Mouse (Mus musculus): ENCODE results near the gene Slain2.

The Slain2 gene

GRCm38 (mm10) chr5:72948136-72948535, 34.0 kb downstream of the Slain2 start:
- in situ Hi-C loops (cut with MboI, MseI) = no loop called here

- in situ Hi-C loops (cut with MboI, MseI) = no loop called here
Measured at GRCm38 (mm10) chr5:72950252-72950651, 36.1 kb downstream of the Slain2 start.

GRCm38 (mm10) chr5:72953996-72954604, 40.0 kb downstream of the Slain2 start:
- in situ Hi-C loops (cut with MboI, MseI) = no loop called here

- in situ Hi-C loops (cut with MboI, MseI) = no loop called here
Measured at GRCm38 (mm10) chr5:72957281-72957680, 43.2 kb downstream of the Slain2 start.

- in situ Hi-C loops (cut with MboI, MseI) = no loop called here
Measured at GRCm38 (mm10) chr5:72960096-72960495, 46.0 kb downstream of the Slain2 start.

DNA sequence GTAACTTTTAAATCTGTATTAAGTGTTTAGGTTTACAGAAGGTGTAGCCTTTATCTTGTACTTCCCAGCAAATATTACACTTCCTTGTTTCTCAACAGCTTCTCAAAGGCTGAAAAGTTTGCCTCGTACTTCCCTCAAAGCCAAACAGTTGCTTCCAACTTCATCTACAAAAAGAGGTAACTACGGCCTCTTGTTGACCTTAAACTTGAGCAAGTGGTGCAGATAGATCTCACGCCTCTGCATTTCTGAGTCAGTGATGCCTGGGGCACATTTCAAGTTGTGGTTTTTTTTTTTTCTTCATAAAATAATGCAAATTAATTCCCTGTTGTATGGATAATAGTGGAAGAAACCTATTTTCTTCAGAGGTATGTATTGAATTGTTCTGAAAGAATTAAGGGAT, 51.6 kb downstream of the Slain2 start:
- in situ Hi-C loops (cut with MboI, MseI) = no loop called here

GRCm38 (mm10) chr5:72972435-72972834, 58.3 kb downstream of the Slain2 start:
- in situ Hi-C loops (cut with MboI, MseI) = loop anchor here (5.0 kb wide), 1 partner anchor 65 kb away; no protein-coding TSS in a partner anchor

GRCm38 (mm10) chr5:72972934-72973333, 58.8 kb downstream of the Slain2 start:
- in situ Hi-C loops (cut with MboI, MseI) = loop anchor here (5.0 kb wide), 1 partner anchor 66 kb away; no protein-coding TSS in a partner anchor

DNA sequence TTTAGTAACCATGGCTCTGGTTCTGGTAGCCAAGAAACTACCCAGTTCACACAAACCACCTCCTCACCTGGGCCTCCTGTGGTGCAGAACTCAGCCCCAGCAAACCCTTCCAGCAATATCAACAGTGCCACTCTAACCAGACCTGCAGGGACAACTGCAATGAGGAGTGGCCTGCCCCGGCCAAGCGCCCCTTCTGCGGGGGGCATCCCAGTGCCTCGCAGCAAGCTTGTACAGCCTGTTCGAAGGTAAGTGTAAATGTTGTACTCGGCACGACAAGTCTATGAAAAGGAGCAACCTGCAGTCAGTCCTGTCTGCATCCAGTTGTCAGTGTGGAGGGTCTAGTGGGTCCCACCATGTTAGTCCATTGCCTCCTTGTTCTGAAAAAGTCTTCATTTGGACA, 60.5 kb downstream of the Slain2 start, which contains the start of gene Gm10135:
Gene Gm10135, minus strand, starts transcription at position 101 of the 400 bp plus-strand sequence.
- in situ Hi-C loops (cut with MboI, MseI) = loop anchor here (5.0 kb wide), 1 partner anchor 67 kb away; no protein-coding TSS in a partner anchor

DNA sequence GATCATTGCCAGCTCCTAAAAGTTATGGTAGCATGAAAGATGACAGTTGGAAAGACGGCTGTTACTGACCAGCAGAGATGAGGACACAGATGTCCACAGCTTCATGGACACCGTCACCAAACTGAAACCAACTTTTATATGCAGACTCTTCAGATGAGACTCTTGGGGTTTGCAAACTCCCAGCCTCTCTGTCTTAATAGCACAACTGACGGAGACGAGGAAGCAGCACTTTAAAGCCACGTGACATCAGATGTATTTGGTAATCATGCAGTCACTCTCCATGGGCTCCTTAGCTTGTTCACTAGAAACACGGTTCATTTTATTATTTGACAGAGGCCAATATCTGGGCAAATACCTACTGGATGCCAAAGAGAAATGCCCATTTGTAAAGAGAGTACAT, 61.9 kb downstream of the Slain2 start:
- in situ Hi-C loops (cut with MboI, MseI) = no loop called here

DNA sequence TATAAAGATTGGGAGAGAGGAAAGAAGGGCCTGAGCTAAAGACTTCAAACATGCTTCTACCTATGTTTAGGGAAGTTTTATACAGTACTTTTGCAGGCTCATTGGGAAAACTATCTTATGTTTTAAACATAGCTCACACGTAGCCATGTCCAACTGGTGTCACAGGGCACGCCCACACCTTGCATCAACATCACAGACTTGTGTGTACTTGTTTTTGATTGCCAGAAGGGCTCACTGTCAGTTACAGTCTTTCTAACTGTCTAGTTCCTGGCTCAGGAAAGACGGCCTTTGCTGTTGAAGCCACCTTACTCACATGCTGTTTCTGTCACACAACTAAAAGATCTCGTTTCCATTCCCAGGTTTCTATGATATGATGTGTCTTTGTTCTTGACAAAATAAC, 62.4 kb downstream of the Slain2 start:
- in situ Hi-C loops (cut with MboI, MseI) = no loop called here

DNA sequence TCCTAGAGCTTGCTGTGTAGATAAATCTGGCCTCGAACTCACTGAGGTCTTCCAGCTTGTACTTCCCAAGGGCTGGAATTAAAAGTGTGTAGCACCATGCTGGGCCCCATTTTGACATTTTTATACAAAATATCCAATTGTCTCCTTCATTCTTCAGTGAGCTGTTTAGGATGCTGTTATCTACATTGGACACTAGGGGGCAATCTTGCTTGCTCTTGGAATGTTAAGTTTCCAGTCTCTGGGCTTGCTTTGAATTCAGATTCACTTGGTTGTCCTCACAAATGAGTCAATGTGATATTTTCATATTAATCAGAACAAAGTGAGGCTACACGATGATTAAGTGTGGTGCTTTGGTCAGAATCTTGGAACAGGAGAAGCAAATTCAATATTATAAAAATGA, 70.0 kb downstream of the Slain2 start:
- in situ Hi-C loops (cut with MboI, MseI) = loop anchor here (10.0 kb wide), 1 partner anchor 91 kb away; no protein-coding TSS in a partner anchor

GRCm38 (mm10) chr5:72987786-72988185, 73.7 kb downstream of the Slain2 start:
- in situ Hi-C loops (cut with MboI, MseI) = loop anchor here (5.0 to 10.0 kb wide), 2 partner anchors 60 to 87 kb away; no protein-coding TSS in a partner anchor

DNA sequence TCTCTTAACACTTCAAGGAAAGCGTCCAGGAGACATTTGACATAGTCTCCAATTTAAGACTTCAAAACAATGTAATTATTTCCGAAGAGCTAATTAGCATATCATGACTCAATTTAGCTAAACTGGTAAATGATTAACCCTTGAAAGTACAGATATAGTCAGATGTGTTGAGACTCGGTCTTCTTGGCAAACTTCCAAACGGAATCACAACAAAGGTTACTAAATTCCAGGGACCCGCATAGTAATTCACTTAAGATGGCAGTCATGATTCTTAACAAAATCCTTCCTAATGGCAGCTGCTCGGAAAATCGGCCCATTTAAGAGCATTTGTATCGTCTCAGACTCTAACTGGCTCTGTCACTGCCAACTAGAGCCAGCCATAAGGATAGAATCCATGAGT, 75.7 kb downstream of the Slain2 start:
- in situ Hi-C loops (cut with MboI, MseI) = loop anchor here (5.0 to 10.0 kb wide), 2 partner anchors 58 to 85 kb away; no protein-coding TSS in a partner anchor

DNA sequence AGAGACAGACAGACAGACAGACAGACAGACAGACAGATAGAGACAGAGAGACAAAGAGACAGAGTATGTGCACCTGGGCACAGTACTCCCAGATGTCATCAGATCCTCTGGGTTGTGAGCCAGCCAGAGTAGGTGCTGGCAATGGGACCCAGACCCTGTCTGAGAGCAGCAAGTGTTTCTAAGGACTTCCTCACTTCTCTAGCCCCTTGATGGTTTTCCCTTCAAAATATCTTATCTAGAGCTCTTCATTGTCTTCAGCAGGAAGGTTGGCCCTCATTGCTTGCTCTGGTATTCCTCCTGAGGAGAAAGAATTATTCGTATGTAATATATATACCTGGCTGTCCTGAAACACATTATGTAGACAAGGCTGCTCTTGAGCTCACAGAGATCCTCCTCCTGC, 78.4 kb downstream of the Slain2 start:
- in situ Hi-C loops (cut with MboI, MseI) = no loop called here

DNA sequence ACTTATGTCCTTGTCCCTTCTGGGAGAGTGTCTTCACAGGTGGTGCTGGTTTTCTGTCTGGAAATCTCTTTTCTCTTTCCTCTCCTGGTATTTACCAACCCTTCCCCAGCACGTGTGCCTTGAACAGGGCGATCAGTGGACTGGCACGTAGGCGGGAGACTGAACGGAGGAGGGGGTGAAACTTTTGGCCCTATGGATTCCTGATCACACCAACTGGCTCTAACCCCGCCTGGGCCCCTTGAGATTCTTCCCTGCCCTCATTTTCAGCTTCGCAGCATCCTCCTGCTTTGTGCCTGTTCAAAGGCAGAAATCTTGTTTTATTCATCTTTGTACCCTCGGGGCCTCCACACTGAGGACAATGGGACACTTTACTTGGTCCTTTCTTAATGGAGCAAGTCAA, 80.3 kb downstream of the Slain2 start:
- in situ Hi-C loops (cut with MboI, MseI) = no loop called here

GRCm38 (mm10) chr5:72994928-72995327, 80.8 kb downstream of the Slain2 start:
- in situ Hi-C loops (cut with MboI, MseI) = loop anchor here (5.0 kb wide), 1 partner anchor 398 kb away; no protein-coding TSS in a partner anchor

DNA sequence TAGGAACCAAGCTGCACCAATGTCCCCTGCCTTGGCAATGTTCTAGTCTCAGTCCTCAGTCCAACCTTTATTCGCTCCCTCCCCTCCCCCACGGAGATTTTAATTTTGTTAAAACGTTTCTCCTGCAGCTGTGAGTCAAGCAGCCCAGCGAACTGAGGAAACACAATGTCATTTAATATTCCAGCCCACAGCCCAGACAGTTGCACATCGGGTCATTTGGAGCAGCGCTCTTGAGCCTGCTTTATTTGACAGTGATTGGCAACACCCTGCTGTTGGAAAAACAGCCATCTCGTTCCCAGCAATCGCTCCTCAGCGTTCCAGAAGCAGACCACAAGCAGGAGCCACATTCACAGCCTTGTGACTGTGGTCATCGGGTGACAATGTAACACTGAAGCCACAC, 81.3 kb downstream of the Slain2 start:
- in situ Hi-C loops (cut with MboI, MseI) = loop anchor here (5.0 kb wide), 1 partner anchor 398 kb away; no protein-coding TSS in a partner anchor

GRCm38 (mm10) chr5:72998546-72998945, 84.4 kb downstream of the Slain2 start:
- in situ Hi-C loops (cut with MboI, MseI) = loop anchor here (5.0 kb wide), 1 partner anchor 401 kb away; no protein-coding TSS in a partner anchor

DNA sequence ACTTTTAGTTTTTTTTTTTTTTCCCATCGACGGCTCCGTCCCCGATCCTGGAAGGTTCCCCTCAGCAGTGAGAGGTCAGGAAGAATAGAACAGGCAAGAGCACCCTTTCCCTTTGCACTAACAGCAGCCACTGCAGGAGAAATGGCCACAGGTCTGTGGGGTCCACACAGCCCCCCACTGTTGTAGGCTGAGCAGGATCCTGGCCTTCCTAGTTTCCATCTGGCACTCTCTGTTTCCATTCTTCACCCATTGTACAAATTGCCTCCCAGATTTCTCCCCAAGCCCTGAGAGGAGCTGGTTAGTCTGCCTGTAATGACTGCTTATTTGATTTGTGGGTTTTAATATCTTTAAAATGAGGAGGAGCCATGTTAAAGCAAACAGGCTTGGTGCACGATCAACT, 89.9 kb downstream of the Slain2 start:
- in situ Hi-C loops (cut with MboI, MseI) = no loop called here

DNA sequence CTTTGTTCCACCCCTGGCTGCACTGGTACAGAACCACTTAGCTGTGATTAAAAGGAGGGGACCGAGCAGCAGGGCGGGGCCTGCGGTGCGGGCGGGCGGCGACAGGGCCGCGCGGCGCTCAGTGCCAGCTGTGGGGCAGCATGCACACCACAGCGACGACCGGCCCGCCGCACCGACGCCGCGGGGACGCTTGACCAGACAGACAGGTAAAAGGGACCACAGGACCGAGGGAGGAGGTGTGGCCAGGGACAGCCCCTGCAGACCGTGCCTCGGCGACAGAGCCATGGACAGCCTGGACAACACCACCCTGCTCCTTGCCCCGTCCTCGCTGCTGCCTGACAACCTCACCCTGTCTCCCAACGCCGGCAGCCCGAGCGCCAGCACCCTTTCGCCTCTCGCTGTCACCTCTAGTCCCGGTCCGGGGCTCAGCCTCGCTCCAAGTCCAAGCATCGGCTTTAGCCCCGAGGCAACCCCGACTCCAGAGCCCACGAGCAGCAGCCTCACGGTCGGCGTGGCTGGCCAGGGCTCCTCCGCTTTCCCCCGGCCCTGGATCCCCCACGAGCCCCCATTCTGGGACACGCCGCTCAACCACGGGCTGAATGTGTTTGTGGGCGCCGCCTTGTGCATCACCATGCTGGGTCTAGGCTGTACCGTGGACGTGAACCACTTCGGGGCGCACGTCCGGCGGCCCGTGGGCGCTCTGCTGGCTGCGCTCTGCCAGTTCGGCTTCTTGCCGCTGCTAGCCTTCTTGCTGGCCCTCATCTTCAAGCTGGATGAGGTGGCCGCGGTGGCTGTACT, 92.9 kb downstream of the Slain2 start, which contains the start of gene Slc10a4:
Gene Slc10a4, plus strand, starts transcription at position 100 of the 798 bp plus-strand sequence.
- in situ Hi-C loops (cut with MboI, MseI) = no loop called here

- in situ Hi-C loops (cut with MboI, MseI) = no loop called here
Measured at GRCm38 (mm10) chr5:73007582-73007959, 93.5 kb downstream of the Slain2 start.

Measured in regulatory T cell (primary cell).